Mouse (Mus musculus): ENCODE data around the gene Qrich2.
"Not testable (repeated sequence)": the region's sequence is repeated elsewhere in the genome, so short reads cannot be mapped to it uniquely, and the experiment has no call there.

The Qrich2 gene

GRCm38 (mm10) chr11:116488693-116489375 is 22.8 kb upstream of the Qrich2 start:
- in situ Hi-C loops (cut with MboI): no loop called here

DNA sequence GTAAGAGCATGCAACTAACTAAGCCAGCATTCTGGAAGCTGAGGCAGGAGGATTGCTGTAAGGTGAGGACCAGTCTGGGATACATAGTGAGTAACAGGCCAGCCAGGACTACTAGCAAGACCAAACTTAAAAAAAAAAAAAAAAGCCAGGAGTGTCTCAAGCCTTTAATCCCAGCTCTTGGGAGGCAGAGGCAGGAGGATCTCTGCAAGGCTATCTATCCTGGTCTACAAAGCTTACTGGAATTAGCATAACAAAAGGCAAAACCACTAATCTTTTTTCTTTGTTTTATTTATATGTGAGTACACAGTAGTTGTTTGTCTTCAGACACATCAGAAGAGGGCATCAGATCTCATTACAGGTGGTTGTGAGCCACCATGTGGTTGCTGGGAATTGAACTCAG is 22.2 kb upstream of the Qrich2 start:
- in situ Hi-C loops (cut with MboI): no loop called here

- in situ Hi-C loops (cut with MboI): no loop called here
These were observed 18.2 kb upstream of the Qrich2 start for GRCm38 (mm10) chr11:116484261-116484660.

- in situ Hi-C loops (cut with MboI): no loop called here
These were observed 15.7 kb upstream of the Qrich2 start for GRCm38 (mm10) chr11:116481776-116482175.

GRCm38 (mm10) chr11:116480975-116481374 is 14.9 kb upstream of the Qrich2 start:
- in situ Hi-C loops (cut with MboI): no loop called here

DNA sequence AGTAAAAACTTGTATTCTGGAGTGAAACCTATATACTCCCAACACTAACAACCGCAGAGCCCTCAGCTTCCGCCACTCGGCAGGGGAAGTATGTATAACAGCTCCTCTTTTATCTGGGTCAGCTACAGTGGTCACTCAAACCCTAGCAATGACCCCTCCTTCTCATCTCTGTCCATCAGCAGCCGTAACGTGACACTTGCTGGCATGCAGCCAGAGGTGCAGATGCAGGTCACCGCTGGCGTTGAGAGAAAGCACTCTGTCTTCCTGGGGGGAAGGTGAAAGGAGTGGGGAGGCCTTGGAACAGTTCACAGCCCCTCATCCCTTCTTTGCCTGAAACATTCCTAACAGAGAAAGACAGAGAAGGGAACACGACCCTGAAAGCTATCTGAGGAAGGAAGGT is 13.8 kb upstream of the Qrich2 start:
- in situ Hi-C loops (cut with MboI): no loop called here

- in situ Hi-C loops (cut with MboI): no loop called here
These were observed 12.9 kb upstream of the Qrich2 start for GRCm38 (mm10) chr11:116478978-116479377.

DNA sequence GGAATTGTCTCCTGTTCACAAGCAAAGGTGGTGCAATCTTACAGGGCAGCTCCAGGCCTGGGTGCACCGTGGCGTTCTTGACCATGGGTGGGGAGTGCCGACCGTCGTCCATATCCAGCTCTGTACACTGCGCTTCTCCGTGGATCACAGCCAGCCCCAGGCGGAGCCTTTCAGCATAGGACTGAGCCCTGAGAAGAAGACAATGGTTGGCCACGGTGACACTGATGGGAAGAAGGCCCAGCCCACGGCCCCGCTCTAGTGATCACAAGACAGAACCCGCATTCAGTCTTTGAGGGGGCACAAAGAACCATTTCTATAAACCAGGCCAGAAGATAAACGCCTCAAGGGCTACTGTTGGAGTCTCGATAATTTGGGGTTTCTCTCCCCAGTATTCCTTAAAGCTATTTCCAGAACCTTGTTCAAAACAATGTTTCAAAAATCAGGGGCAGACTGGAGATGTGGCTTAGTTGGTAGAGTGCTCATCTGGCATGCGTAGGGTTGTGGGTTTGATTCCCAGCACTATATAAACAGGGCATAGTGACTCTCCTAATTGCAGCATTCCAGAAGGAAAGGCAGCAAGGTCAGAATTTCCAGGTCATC is 11.2 kb upstream of the Qrich2 start:
- in situ Hi-C loops (cut with MboI): no loop called here

GRCm38 (mm10) chr11:116476696-116477095 is 10.7 kb upstream of the Qrich2 start:
- in situ Hi-C loops (cut with MboI): no loop called here

DNA sequence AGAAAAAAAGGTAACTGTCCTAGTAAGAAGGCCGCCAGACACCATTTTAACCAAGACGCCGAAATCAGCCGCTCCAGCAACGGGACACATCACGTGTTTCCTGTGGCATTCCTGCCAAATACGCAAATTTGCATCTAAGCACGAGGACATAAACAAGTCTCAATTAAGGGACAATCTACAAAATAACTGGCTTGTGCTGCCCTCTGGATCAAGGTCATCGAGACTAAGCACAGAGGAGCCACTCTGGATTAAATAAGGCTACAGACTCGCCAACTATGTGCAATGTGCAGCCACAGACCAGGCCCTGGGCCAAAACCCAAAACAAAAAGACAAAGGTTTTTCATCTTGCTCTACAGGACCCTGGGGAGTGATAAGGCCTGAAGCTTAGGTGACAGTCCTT is 10.0 kb upstream of the Qrich2 start:
- in situ Hi-C loops (cut with MboI): no loop called here

- in situ Hi-C loops (cut with MboI): no loop called here
These were observed 6.2 kb upstream of the Qrich2 start for GRCm38 (mm10) chr11:116472275-116472674.

GRCm38 (mm10) chr11:116470896-116471295 is 4.9 kb upstream of the Qrich2 start:
- in situ Hi-C loops (cut with MboI): no loop called here

DNA sequence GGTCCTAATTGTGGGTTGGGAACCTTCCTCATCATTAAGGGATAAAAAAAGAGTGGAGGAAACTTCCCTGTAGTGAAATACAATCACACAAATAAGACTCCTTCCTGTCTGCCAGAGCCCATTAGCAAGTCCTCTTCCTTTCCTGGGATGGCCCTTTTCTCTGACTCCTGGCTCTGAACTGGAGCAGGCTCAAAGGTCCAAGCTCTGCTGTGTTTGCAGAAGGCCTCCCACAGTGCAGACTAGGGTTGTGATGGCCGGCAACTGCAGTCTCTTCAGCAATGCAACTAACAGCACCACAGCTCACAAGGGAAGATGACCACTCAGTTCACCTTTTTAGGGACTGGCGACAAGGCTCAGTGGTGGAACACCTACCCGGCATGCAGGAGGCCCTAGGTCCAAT is 4.2 kb upstream of the Qrich2 start:
- in situ Hi-C loops (cut with MboI): no loop called here

- in situ Hi-C loops (cut with MboI): not testable (repeated sequence)
These were observed 2.3 kb upstream of the Qrich2 start for GRCm38 (mm10) chr11:116468338-116468737.

GRCm38 (mm10) chr11:116463833-116464232 is 2.2 kb downstream of the Qrich2 start:
- in situ Hi-C loops (cut with MboI): no loop called here

DNA sequence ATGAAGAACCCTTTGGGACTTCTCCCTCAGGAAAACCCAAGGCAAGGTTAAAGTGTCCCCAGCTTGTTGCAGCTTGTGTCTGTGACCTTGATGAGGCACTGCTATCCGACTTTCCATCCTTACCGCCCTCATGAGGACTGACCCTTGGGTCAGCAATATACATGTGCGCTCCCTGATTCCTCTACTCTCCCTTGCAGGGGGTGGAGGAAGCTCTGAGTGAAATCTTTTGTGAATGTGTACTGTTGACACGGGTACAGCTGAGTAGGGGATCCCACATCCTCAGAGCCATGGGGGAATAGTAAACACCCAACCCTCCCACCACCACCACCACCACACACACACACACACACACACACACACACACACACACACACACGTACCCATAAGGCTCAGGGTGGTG is 2.7 kb downstream of the Qrich2 start:
- in situ Hi-C loops (cut with MboI): no loop called here

DNA sequence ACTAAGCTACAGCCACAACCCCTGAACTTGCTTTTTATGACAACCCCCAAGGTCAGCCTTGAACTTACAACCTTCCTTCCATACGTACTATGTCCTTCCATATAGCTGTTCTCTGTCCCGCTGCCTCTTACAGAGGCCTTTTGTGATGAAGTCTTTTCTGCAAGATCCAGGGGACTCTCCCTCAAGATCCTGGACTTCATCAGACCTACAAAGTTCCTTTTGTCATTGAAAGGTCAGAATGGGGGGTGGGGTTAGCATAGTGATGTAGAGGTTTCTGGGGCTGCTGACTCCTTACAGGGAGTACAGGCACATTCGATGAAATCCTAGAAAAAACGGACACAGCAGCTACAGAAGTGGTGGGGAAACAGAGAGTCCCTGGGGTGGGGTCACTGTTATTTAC is 6.3 kb downstream of the Qrich2 start:
- in situ Hi-C loops (cut with MboI): loop anchor here (10.0 kb wide), 1 partner anchor 235 kb away; no protein-coding TSS in a partner anchor

- in situ Hi-C loops (cut with MboI): loop anchor here (10.0 kb wide), 1 partner anchor 231 kb away; no protein-coding TSS in a partner anchor
These were observed 9.8 kb downstream of the Qrich2 start for GRCm38 (mm10) chr11:116456234-116456633.

DNA sequence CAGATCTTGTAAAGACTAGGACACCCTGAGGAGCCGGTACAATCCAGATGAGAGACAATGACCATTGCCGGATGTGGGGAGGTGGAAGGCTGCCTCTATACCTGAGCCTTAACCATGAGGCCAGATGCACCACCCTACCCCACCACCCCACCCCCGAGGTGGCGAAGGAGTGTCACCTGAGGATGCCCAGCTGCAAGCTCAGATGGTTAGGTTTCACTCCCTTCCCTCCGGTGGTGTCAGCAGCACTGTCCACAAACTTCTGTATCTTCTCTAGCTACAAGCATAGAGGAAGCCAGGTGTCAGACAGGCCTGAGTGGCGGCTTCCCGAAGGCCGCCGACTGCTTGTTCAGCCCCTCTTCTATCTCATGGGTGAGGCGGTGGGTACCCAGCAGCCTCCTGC is 12.2 kb downstream of the Qrich2 start:
- in situ Hi-C loops (cut with MboI): loop anchor here (10.0 kb wide), 1 partner anchor 229 kb away; no protein-coding TSS in a partner anchor

GRCm38 (mm10) chr11:116449341-116449740 is 16.7 kb downstream of the Qrich2 start:
- in situ Hi-C loops (cut with MboI): loop anchor here (5.0 kb wide), 1 partner anchor 132 kb away; no protein-coding TSS in a partner anchor

- in situ Hi-C loops (cut with MboI): loop anchor here (5.0 kb wide), 1 partner anchor 131 kb away; no protein-coding TSS in a partner anchor
These were observed 18.2 kb downstream of the Qrich2 start for GRCm38 (mm10) chr11:116447822-116448221.

DNA sequence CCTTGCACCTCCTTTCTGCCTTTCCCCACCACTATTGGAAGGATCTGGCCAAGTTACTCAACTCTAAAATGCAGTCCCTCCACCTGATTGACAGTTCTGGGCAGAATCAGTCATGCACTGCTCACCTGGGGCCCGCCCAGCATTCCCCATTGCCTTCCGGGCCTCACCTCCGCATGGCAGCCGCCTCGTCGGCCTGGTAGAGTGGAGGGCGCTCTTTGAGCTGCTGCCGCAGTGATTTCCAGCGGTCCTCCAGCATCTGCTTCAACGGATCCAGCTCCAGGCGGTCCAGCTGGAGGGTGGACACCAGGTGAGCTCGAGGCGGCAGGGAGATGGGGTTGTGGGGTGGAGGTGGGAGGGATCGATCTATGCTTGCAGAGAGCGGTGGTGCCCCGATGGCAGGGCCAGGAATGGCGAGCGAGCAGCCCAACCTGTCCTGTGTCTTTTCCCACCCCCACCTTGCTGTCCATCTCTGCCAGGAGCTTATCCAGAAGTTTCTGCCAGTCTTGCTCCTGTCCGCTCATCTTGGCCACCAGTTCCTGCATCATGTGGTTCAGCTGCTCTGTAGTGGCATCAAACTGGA is 19.6 kb downstream of the Qrich2 start:
- in situ Hi-C loops (cut with MboI): loop anchor here (5.0 kb wide), 1 partner anchor 129 kb away; no protein-coding TSS in a partner anchor
